Mouse (Mus musculus) olfactory bulb, adult 2 months (tissue): ENCODE measurements around the gene Zbtb40.

Source experiments
- CTCF ChIP-seq: fragments of 200-500 bp; IDR thresholded peaks from 2 replicates; pipeline ENCODE4 v1.5.1; 2012; ENCODE audit warnings: low read depth, mild to moderate bottlenecking, low read length, moderate library complexity; ENCODE audit not compliant: insufficient read depth
- POLR2A ChIP-seq: fragments of 200-500 bp; IDR thresholded peaks from 2 replicates; pipeline ENCODE4 v1.6.1; 2012; ENCODE audit warnings: mild to moderate bottlenecking, low read depth, low read length, moderate library complexity; ENCODE audit not compliant: insufficient read depth

- TF ChIP-seq POLR2A (no peak), CTCF (no peak)
Measured at GRCm38 (mm10) chr4:136943175-136943574, 105.4 kb downstream of the Zbtb40 start.
